Mouse (Mus musculus): ENCODE data around the gene Heca. TPM values are rescaled to one million over a fixed set of nuclear protein-coding genes. Genes with fewer than 3 reads are reported as not detected.

Heca gene
- polyA plus RNA-seq, 1 experiment from 2014 or later: 5.0 TPM

DNA sequence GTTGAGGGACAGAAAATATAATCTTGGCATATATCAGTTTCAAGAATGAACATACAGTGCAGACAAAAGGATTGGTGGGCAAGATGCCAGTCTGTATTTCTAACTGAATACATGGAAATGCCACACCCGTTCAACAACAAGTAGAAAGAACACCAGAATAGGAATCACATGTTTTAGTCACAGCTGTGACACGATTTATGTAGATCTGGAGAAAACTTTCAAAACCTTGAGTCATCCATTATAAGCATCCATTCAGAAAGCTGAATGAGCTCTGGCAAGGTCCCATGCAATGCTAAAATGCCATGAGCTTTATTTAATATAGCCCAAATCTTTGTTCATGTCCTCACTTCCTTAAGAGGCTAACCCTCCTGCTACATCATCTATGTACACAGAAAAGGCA is 44.4 kb downstream of the Heca start:
- Histone ChIP-seq H3K9me3 (replicated peaks; ENCODE audit: low read length) (no peaks in the 10 kb centered on the region), H3K4me2 (ENCODE audit: low read length) (no peak overlapping the region), H3K4me1 (replicated peaks; ENCODE audit: insufficient read depth, low read length) (no peaks in the 10 kb centered on the region), H3K9ac (ENCODE audit: low read depth, low read length) (no peak overlapping the region), H3K27ac (no peak overlapping the region), H3K36me3 (ENCODE audit: insufficient read depth, low read length) (peaks cover 11% of the 10 kb centered on the region; the same call in 1 of the 2 replicates), H3K4me3 (replicated peaks; ENCODE audit: low read depth, low read length) (no peak overlapping the region), H3K27me3 (ENCODE audit: insufficient read depth, low read length) (no peaks in the 10 kb centered on the region)
- DNase-seq (ENCODE audit: low spot score) (no peak), ATAC-seq (replicated peaks; ENCODE audit: low FRiP score, low read depth) (no peak)
- TF ChIP-seq CTCF (IDR thresholded peaks at IDR 0.05; ENCODE audit: low read depth): no peak
- WGBS: 78% methylated on average over 2 of the region's 2 CpGs

- 33% methylated on average over 2 of the region's 2 CpGs for WGBS
- no peak overlapping the region for H3K27ac ChIP-seq
- no peak overlapping the region for H3K4me3 ChIP-seq (replicated peaks; ENCODE audit: low read depth, low read length)
- H3K4me1 ChIP-seq (replicated peaks; ENCODE audit: insufficient read depth, low read length): no peaks in the 10 kb centered on the region
- TF ChIP-seq CTCF (IDR thresholded peaks at IDR 0.05; ENCODE audit: low read depth): no peak
- ATAC-seq (replicated peaks; ENCODE audit: low FRiP score, low read depth) (peak; percentile 52; the same call in 1 of the 2 replicates), DNase-seq (ENCODE audit: low spot score) (no peak)
- no peaks in the 10 kb centered on the region for H3K36me3 ChIP-seq (ENCODE audit: insufficient read depth, low read length)
- H3K9me3 ChIP-seq (replicated peaks; ENCODE audit: low read length): no peaks in the 10 kb centered on the region
- no peaks in the 10 kb centered on the region for H3K27me3 ChIP-seq (ENCODE audit: insufficient read depth, low read length)
- no peak overlapping the region for H3K9ac ChIP-seq (ENCODE audit: low read depth, low read length)
- no peak overlapping the region for H3K4me2 ChIP-seq (ENCODE audit: low read length)
These were observed 67.1 kb downstream of the Heca start for GRCm38 (mm10) chr10:17880724-17881123.

GRCm38 (mm10) chr10:17880038-17880437 is 67.8 kb downstream of the Heca start:
- ATAC-seq (replicated peaks; ENCODE audit: low FRiP score, low read depth): no peak
- TF ChIP-seq CTCF (IDR thresholded peaks at IDR 0.05; ENCODE audit: low read depth): no peak
- H3K4me1 ChIP-seq (replicated peaks; ENCODE audit: insufficient read depth, low read length): no peaks in the 10 kb centered on the region
- no peak overlapping the region for H3K4me2 ChIP-seq (ENCODE audit: low read length)
- H3K27me3 ChIP-seq (ENCODE audit: insufficient read depth, low read length): no peaks in the 10 kb centered on the region
- WGBS: 89% methylated on average over 3 of the region's 3 CpGs
- no peak for DNase-seq (ENCODE audit: low spot score)
- no peak overlapping the region for H3K4me3 ChIP-seq (replicated peaks; ENCODE audit: low read depth, low read length)
- H3K9ac ChIP-seq (ENCODE audit: low read depth, low read length): no peak overlapping the region
- no peaks in the 10 kb centered on the region for H3K36me3 ChIP-seq (ENCODE audit: insufficient read depth, low read length)
- no peaks in the 10 kb centered on the region for H3K9me3 ChIP-seq (replicated peaks; ENCODE audit: low read length)
- H3K27ac ChIP-seq: no peak overlapping the region

GRCm38 (mm10) chr10:17878002-17878919 is 69.6 kb downstream of the Heca start:
- H3K9ac ChIP-seq (ENCODE audit: low read depth, low read length): no peak overlapping the region
- ATAC-seq (replicated peaks; ENCODE audit: low FRiP score, low read depth) (peak; percentile 66; the same call in 1 of the 2 replicates), DNase-seq (ENCODE audit: low spot score) (no peak)
- no peaks in the 10 kb centered on the region for H3K27me3 ChIP-seq (ENCODE audit: insufficient read depth, low read length)
- 46% methylated on average over 8 of the region's 8 CpGs for WGBS
- no peak overlapping the region for H3K27ac ChIP-seq
- H3K9me3 ChIP-seq (replicated peaks; ENCODE audit: low read length): no peaks in the 10 kb centered on the region
- no peak overlapping the region for H3K4me2 ChIP-seq (ENCODE audit: low read length)
- no peak for TF ChIP-seq CTCF (IDR thresholded peaks at IDR 0.05; ENCODE audit: low read depth)
- no peaks in the 10 kb centered on the region for H3K4me1 ChIP-seq (replicated peaks; ENCODE audit: insufficient read depth, low read length)
- H3K36me3 ChIP-seq (ENCODE audit: insufficient read depth, low read length): no peaks in the 10 kb centered on the region
- no peak overlapping the region for H3K4me3 ChIP-seq (replicated peaks; ENCODE audit: low read depth, low read length)

- peak; percentile 87 for ATAC-seq (replicated peaks; ENCODE audit: low FRiP score, low read depth)
These were observed 77.8 kb downstream of the Heca start for GRCm38 (mm10) chr10:17869822-17870662.

More at GRCm38 (mm10) chr10:17869822-17870662, 77.8 kb downstream of the Heca start:
- TF ChIP-seq CTCF (IDR thresholded peaks at IDR 0.05; ENCODE audit: low read depth): peak; percentile 90
- H3K9me3 ChIP-seq (replicated peaks; ENCODE audit: low read length): no peaks in the 10 kb centered on the region
- H3K36me3 ChIP-seq (ENCODE audit: insufficient read depth, low read length): no peaks in the 10 kb centered on the region
- WGBS: 28% methylated on average over 5 of the region's 5 CpGs
- no peak overlapping the region for H3K4me3 ChIP-seq (replicated peaks; ENCODE audit: low read depth, low read length)
- no peak overlapping the region for H3K27ac ChIP-seq
- H3K4me2 ChIP-seq (ENCODE audit: low read length): no peak overlapping the region
- no peaks in the 10 kb centered on the region for H3K27me3 ChIP-seq (ENCODE audit: insufficient read depth, low read length)
- H3K4me1 ChIP-seq (replicated peaks; ENCODE audit: insufficient read depth, low read length): no peaks in the 10 kb centered on the region
- DNase-seq (ENCODE audit: low spot score): peak; percentile 88
- no peak overlapping the region for H3K9ac ChIP-seq (ENCODE audit: low read depth, low read length)
